Mouse (Mus musculus): ENCODE measurements at regions not wholly inside any gene's neighbourhood (a gene's known extent, or its start where the extent isn't known, plus 50 kb on each side); places are given as distances from the start of the nearest gene placed in this dataset.

DNA sequence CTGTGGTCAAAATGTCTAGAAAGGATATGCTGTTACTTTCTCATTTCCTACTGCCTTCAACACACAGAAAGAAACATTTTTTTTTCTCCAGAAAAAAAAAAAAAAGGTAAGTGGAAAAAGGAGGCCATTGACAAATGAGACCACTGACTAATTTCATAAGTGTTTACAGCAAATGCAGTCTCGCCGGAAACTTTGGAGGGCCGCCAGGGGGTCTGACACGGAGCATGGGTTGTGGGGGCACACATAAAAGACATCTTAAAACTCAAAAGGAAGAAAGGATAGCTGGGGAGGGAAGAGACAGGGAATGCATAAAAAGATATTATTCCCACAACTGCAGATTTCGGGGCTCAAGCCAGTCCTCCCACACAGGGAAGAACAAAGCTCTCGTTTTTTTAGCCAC, 109.3 kb downstream of the Tex36 start:
- 36% methylated on average over 6 of the region's 6 CpGs for WGBS
- Histone ChIP-seq H3K9ac (replicated peaks) (no peak overlapping the region), H3K27ac (replicated peaks) (no peak overlapping the region)

DNA sequence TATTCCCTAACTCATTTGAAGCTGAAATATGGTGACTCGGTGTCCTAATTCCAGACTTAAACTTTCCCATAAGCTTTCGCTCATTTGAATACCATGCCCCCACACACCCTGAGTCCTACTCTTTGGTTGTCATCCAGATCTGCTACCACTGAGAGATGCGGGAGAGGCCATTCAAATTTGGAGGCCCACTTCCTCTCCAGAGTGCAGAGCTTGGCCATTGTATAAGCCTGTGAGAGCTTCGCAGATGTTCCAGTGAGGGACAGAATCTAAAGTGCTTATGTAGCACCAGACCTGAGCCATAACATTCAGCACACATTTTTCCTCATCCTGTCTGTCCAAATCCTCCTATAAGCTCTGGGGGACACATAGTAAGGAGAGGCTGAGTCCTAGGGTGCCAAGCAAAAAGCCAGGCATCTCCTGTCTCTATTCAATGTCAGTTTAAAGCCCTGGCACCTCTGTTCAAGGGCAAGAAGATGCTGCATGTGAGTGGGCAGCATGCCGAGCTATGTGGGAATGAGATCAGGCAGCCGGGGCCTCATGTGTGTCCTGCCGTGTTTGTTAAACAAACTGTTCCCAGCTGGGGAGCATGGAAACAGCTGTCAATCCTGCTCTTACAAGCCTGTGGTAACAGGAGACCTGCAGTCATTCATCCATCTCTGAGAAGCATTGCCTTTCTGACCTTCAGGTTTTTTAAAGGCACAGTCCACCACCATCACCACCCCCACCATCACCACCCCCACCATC, 113.9 kb downstream of the Tex36 start:
- 65% methylated on average over 7 of the region's 7 CpGs for WGBS
- Histone ChIP-seq H3K36me3 (no peaks in the 10 kb centered on the region), H3K9me3 (no peaks in the 10 kb centered on the region), H3K9ac (replicated peaks) (no peak overlapping the region), H3K4me1 (peaks cover 7% of the 10 kb centered on the region; the same call in 1 of the 2 replicates), H3K4me2 (replicated peaks) (no peak overlapping the region), H3K27me3 (no peaks in the 10 kb centered on the region), H3K4me3 (no peak overlapping the region), H3K27ac (replicated peaks) (no peak overlapping the region)
- ATAC-seq (replicated peaks), result no peak

More for the DNA sequence above, 109.3 kb downstream of the Tex36 start:
- no peaks in the 10 kb centered on the region for H3K36me3 ChIP-seq
- H3K4me1 ChIP-seq, result no peaks in the 10 kb centered on the region
- ATAC-seq (replicated peaks), result no peak
- no peaks in the 10 kb centered on the region for H3K27me3 ChIP-seq
- H3K4me2 ChIP-seq (replicated peaks), result no peak overlapping the region
- H3K9me3 ChIP-seq, result no peaks in the 10 kb centered on the region
- H3K4me3 ChIP-seq, result no peak overlapping the region

DNA sequence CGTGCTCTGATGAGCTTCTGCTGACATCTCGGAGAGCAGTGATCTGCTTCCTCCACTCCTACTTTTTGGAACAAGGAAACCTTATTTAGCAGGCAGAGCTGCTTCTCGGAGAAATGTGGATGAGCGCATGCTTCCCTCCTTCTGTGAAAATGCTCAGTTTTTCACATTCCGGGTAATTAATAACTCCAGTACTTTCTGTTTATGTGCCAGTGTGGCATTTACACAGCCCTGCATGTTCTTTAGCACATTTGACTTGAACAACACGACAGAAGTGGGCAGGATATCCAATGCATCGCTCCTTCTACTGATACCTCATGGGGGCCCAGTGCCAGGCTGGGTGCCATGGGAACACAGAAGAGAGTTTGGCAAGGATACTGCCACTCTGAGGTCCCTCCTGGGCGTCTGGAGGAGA, 117.5 kb downstream of the Tex36 start:
- 56% methylated on average over 8 of the region's 8 CpGs for WGBS
- H3K4me2 ChIP-seq (replicated peaks), result no peak overlapping the region
- ATAC-seq (replicated peaks), result no peak

DNA sequence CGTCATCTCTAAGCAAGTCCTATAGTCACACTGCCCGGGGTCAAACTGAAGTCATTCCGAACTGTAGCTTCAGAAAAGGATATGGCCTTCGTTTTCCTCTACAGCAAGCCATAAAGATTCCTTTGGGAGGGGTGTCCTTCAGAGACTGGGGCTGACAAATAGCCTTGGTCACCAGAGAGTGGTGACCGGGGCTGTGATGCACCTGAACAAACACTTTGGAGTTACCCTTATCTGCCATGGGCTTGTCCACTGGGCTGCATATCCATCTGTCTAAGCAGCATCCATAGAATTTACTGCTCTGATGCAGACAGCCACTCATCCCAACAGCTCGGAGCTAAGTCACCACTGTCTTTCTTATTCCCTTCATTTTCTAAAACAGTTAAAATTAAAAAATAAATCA, 120.4 kb downstream of the Tex36 start:
- Histone ChIP-seq H3K36me3 (no peaks in the 10 kb centered on the region), H3K4me3 (no peak overlapping the region), H3K4me1 (peaks cover 29% of the 10 kb centered on the region), H3K9ac (replicated peaks) (no peak overlapping the region), H3K27me3 (no peaks in the 10 kb centered on the region), H3K4me2 (replicated peaks) (no peak overlapping the region), H3K27ac (replicated peaks) (no peak overlapping the region), H3K9me3 (no peaks in the 10 kb centered on the region)
- 88% methylated on average over 6 of the region's 6 CpGs for WGBS
- no peak for ATAC-seq (replicated peaks)

More for the DNA sequence above, 117.5 kb downstream of the Tex36 start:
- Histone ChIP-seq H3K27ac (replicated peaks) (no peak overlapping the region), H3K4me3 (no peak overlapping the region), H3K4me1 (peaks cover 15% of the 10 kb centered on the region), H3K9ac (replicated peaks) (no peak overlapping the region), H3K36me3 (no peaks in the 10 kb centered on the region), H3K9me3 (no peaks in the 10 kb centered on the region), H3K27me3 (no peaks in the 10 kb centered on the region)

DNA sequence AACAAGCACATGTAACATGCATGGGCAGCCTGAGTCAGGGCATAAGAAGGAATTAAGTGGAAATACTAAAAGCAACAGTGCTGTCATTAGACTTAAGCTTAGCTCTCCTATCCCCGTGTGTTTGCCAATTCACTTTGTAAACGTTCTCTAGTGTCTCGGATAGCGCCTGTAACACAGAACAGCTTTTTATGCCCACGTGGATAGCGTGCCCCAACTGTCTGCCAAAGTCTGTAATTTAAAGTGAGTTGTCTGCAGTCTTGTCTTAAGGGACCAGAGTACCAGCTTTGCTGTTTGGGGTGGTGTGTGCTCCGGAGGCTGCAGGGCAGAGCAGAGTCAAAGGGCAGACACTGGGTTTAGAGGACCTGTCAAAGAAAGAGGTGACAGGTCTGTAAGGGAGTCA, 122.3 kb downstream of the Tex36 start:
- WGBS, result 59% methylated on average over 7 of the region's 7 CpGs
- no peak for ATAC-seq (replicated peaks)

DNA sequence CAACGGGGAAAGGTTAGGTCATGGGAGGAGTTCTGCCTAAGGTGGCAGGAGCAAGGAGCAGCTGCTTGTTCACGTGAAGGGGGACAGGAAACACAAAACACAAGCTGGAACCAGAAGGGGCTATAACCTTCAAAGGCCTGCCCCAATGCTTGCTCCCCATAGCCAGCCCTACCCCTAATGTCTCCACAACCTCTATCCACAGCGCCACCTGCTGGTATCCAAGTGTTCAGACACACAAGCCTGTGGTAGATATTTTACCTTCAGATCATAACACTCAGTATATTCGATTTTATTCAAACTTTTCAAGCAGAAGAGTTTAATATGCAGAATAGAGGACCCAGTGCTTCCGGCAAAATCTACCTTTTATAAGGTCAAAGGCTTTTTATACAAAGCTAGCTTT, 124.0 kb downstream of the Tex36 start:
- Histone ChIP-seq H3K36me3 (no peaks in the 10 kb centered on the region), H3K4me1 (peaks cover 22% of the 10 kb centered on the region), H3K4me2 (replicated peaks) (no peak overlapping the region), H3K9me3 (no peaks in the 10 kb centered on the region), H3K27me3 (no peaks in the 10 kb centered on the region), H3K9ac (replicated peaks) (no peak overlapping the region), H3K4me3 (no peak overlapping the region), H3K27ac (replicated peaks) (no peak overlapping the region)
- 81% methylated on average over 5 of the region's 5 CpGs for WGBS
- no peak for ATAC-seq (replicated peaks)

More for the DNA sequence above, 122.3 kb downstream of the Tex36 start:
- Histone ChIP-seq H3K9me3 (no peaks in the 10 kb centered on the region), H3K27ac (replicated peaks) (no peak overlapping the region), H3K9ac (replicated peaks) (no peak overlapping the region), H3K4me1 (peaks cover 28% of the 10 kb centered on the region), H3K4me2 (replicated peaks) (no peak overlapping the region), H3K4me3 (no peak overlapping the region), H3K36me3 (no peaks in the 10 kb centered on the region), H3K27me3 (no peaks in the 10 kb centered on the region)

DNA sequence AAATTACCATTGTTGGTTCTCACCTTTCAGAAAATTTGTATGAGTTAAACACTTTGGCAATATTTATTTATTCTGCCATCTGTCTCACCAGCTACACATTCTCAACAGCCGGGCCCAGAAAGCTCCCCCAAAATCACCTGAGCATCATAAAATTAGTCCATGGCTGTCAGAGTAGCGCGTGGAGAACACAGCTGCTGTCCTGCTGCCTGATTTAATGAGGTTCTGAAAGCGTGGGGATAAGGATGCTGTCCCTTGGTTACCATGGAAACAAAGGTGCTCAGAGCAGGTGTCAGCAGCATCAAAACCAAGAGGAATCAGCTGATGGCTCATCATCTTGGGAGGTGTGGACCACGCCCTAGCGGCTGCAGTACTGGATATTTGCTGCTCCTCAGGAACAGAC, 124.7 kb downstream of the Tex36 start:
- no peak overlapping the region for H3K4me2 ChIP-seq (replicated peaks)
- WGBS, result 56% methylated on average over 6 of the region's 6 CpGs
- H3K27me3 ChIP-seq, result no peaks in the 10 kb centered on the region
- H3K9me3 ChIP-seq, result no peaks in the 10 kb centered on the region
- peaks cover 22% of the 10 kb centered on the region for H3K4me1 ChIP-seq
- no peak overlapping the region for H3K4me3 ChIP-seq
- H3K9ac ChIP-seq (replicated peaks), result no peak overlapping the region
- no peaks in the 10 kb centered on the region for H3K36me3 ChIP-seq
- peak; percentile 61 for ATAC-seq (replicated peaks)
- no peak overlapping the region for H3K27ac ChIP-seq (replicated peaks)

DNA sequence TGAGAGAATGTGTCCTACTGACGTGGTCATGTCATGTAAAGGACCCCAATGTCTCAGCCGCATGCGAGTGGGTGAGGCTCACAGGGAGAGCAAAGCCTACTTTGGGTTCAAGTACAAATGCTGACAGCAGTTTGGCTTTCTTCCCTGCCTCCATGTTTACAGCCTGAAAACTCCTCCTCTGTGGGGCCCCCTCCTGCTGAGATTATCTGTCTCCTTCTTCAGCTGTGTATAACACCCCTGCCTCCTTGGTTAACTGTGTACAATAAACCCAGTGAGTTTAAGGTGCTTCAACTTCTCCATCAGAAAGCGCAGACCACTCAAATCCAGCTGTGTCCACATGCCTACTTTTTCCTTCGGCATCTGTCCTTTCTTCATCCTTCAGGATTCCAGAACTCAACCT, 130.3 kb downstream of the Tex36 start:
- WGBS, result 78% methylated on average over 5 of the region's 5 CpGs
- no peak overlapping the region for H3K4me2 ChIP-seq (replicated peaks)
- H3K4me1 ChIP-seq, result peaks cover 11% of the 10 kb centered on the region; the same call in 1 of the 2 replicates
- H3K4me3 ChIP-seq, result no peak overlapping the region
- no peaks in the 10 kb centered on the region for H3K9me3 ChIP-seq
- H3K36me3 ChIP-seq, result no peaks in the 10 kb centered on the region
- no peaks in the 10 kb centered on the region for H3K27me3 ChIP-seq
- ATAC-seq (replicated peaks), result no peak
- H3K9ac ChIP-seq (replicated peaks), result no peak overlapping the region
- H3K27ac ChIP-seq (replicated peaks), result no peak overlapping the region

DNA sequence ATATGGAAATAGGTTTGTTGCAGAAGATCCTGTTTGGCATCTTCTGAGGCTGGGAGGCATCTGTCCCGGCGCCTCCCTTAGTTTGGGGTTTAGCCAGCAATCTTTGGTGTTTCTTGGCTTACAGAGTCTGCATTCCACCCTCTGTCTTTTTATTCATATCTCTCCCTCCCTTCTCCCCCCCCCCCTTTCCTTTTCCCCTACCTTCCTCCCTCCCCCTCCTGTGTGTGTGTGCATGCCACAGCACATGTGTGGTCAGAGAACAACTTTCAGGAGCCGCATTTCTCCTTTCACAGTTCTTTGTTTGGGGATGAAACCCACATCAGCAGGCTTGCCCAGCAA, 131.4 kb downstream of the Tex36 start:
- H3K4me2 ChIP-seq (replicated peaks), result no peak overlapping the region
- no peaks in the 10 kb centered on the region for H3K36me3 ChIP-seq
- WGBS, result 52% methylated on average over 3 of the region's 3 CpGs
- H3K9ac ChIP-seq (replicated peaks), result no peak overlapping the region
- H3K27me3 ChIP-seq, result no peaks in the 10 kb centered on the region
- ATAC-seq (replicated peaks), result no peak
- H3K9me3 ChIP-seq, result no peaks in the 10 kb centered on the region
- H3K4me1 ChIP-seq, result peaks cover 11% of the 10 kb centered on the region; the same call in 1 of the 2 replicates
- no peak overlapping the region for H3K4me3 ChIP-seq
- H3K27ac ChIP-seq (replicated peaks), result no peak overlapping the region

DNA sequence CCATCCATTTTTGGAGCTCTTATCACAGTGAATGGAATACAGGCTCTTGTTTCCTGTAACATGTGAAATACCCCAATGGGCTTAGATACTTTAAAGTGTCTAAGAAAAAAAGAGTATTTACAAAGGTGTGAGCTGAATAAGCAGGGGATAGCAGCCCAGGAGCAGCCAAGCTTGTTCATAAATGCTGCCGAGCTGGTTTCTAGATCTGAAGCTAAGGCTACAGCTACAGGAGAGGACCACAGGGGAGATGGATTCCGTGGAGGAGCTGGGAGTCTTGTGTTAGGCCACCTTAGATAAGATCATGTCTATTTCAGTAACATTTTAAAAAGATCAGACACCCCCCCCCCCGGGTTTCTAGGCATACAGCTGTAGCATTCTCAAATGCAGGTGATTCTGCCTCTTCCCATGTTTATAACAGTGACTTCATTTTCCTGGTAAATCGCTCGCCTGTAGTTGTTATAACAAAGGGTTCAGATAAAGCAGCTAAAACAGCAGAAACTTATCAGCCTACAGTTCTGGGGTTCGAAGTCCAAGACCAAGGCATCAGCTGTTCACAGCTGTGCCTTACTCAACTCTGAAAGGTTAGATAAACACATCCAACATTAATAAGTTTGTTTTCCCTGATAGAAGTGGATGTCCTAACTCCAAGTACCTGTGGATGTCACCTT, 131.9 kb downstream of the Tex36 start:
- WGBS, result 81% methylated on average over 6 of the region's 6 CpGs
- H3K9ac ChIP-seq (replicated peaks), result no peak overlapping the region
- H3K36me3 ChIP-seq, result no peaks in the 10 kb centered on the region
- H3K4me3 ChIP-seq, result no peak overlapping the region
- no peaks in the 10 kb centered on the region for H3K27me3 ChIP-seq
- no peak overlapping the region for H3K4me2 ChIP-seq (replicated peaks)
- H3K9me3 ChIP-seq, result no peaks in the 10 kb centered on the region
- no peak overlapping the region for H3K27ac ChIP-seq (replicated peaks)
- H3K4me1 ChIP-seq, result peaks cover 11% of the 10 kb centered on the region; the same call in 1 of the 2 replicates
- no peak for ATAC-seq (replicated peaks)

DNA sequence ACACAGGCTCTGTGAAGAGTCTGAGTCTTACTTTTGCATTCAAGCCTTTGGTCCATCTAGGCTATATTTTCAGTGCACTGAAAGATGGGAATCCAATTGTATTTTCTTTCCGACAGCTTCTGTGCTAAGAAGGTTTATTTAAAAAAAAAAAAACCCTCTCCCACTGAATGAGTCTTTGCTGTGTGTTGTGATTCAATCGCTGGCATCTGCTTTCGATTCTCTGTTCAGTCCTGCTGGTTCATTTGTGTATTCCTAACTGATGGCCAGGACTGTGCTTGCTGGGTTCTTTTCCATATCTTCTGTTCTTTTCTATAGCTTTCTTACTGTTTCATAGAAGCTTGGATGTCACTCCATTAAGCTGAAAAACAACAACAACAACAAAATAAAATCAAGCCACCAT, 132.9 kb downstream of the Tex36 start:
- Histone ChIP-seq H3K9ac (replicated peaks) (no peak overlapping the region), H3K27ac (replicated peaks) (no peak overlapping the region), H3K4me3 (no peak overlapping the region), H3K9me3 (no peaks in the 10 kb centered on the region), H3K27me3 (no peaks in the 10 kb centered on the region), H3K4me2 (replicated peaks) (no peak overlapping the region), H3K4me1 (peaks cover 11% of the 10 kb centered on the region; the same call in 1 of the 2 replicates), H3K36me3 (no peaks in the 10 kb centered on the region)
- WGBS, result 33% methylated on average over 3 of the region's 3 CpGs
- no peak for ATAC-seq (replicated peaks)

DNA sequence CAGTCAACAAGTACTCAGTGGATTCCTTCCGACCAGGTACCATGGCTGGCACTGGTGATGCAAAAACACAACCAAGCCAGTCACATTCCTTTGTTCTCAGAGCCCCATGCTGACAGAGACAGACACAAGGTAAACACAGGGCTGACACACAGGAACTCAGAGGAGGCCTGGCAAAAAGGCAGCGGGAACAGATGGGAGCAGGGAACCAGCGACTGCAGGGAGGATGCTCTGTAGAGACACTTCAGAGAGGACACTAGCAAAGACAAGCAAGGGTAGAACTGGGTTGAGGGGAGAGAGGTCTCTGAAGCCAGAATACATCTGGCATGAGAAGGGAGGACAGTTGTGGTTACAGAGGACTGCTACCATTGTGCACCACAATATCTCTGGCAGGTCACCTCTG, 133.6 kb downstream of the Tex36 start:
- 44% methylated on average over 3 of the region's 3 CpGs for WGBS
- Histone ChIP-seq H3K4me3 (no peak overlapping the region), H3K9ac (replicated peaks) (no peak overlapping the region), H3K36me3 (no peaks in the 10 kb centered on the region), H3K27me3 (no peaks in the 10 kb centered on the region), H3K9me3 (no peaks in the 10 kb centered on the region), H3K27ac (replicated peaks) (no peak overlapping the region), H3K4me2 (replicated peaks) (no peak overlapping the region), H3K4me1 (peaks cover 11% of the 10 kb centered on the region; the same call in 1 of the 2 replicates)
- no peak for ATAC-seq (replicated peaks)

Data from forebrain, embryonic 15.5 days (tissue).